Mouse (Mus musculus): Measurements from ENCODE around the gene Jag1. TPM values are rescaled to one million over a fixed set of nuclear protein-coding genes. Genes with fewer than 3 reads are reported as not detected.

Jag1 gene
- polyA plus RNA-seq, 1 experiment from 2014 or later = 21.2 TPM

- no peaks in the 10 kb centered on the region for H3K9me3 ChIP-seq
- H3K27me3 ChIP-seq (ENCODE audit: insufficient read depth, poor library complexity, severe bottlenecking) = no peaks in the 10 kb centered on the region; the same call in 1 of the 2 replicates
- H3K36me3 ChIP-seq = peaks cover 84% of the 10 kb centered on the region
- H3K4me3 ChIP-seq = no peak overlapping the region
- peaks cover 95% of the 10 kb centered on the region for H3K4me1 ChIP-seq (replicated peaks)
- 63% methylated on average over 7 of the region's 7 CpGs for WGBS
- peak overlapping the region; percentile 63 for H3K27ac ChIP-seq
- no peak for DNase-seq (ENCODE audit: low spot score)
These were observed 23.2 kb downstream of the Jag1 start for GRCm38 (mm10) chr2:137093298-137093630.

- DNase-seq (ENCODE audit: low spot score) = peak; percentile 21
- peaks cover 88% of the 10 kb centered on the region for H3K36me3 ChIP-seq
- peaks cover 95% of the 10 kb centered on the region for H3K4me1 ChIP-seq (replicated peaks)
- peak overlapping the region; percentile 63 for H3K27ac ChIP-seq
- no peaks in the 10 kb centered on the region for H3K9me3 ChIP-seq
- 40% methylated on average over 10 of the region's 10 CpGs for WGBS
- H3K27me3 ChIP-seq (ENCODE audit: insufficient read depth, poor library complexity, severe bottlenecking) = no peaks in the 10 kb centered on the region; the same call in 1 of the 2 replicates
- no peak overlapping the region for H3K4me3 ChIP-seq
These were observed 23.7 kb downstream of the Jag1 start for GRCm38 (mm10) chr2:137092523-137093297.

DNA sequence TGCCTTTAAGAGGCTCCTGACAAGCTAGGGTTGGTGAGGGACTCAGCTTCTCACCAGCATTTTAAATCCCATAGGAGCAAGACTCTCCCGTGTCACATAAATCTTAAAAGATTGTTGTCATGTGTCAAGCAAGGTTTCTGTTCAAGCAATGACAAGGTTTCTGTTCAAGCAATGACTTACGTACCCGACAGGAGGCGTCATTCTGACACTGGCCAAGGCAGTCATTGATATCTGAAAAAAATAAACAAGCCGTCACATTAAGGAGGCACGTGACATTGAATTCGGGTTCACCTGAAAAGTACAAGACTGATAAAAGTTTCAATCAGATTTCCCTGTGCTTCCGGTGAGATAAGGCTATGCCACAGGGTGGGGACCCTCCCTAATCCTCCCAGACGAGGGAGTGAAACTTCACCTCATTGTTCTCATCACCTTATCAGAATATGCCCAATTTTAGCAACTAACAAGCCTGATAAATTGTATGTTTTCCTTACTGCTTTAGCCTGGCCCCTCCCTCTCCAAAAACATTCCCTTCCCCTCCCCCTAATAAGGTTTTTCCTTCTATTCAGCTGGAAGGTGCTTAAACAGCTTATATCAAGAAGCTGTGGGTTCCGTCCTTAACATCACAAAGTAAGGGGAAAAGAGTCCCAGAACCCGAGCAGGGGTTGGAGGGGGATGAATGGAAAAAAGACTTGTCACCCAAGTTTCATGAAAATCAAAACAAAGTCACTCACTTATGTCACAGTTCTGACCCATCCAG lies 24.5 kb downstream of the Jag1 start:
- 74% methylated on average over 11 of the region's 11 CpGs for WGBS
- Histone ChIP-seq H3K27ac (peak overlapping the region; percentile 59), H3K36me3 (peaks cover 95% of the 10 kb centered on the region), H3K4me3 (no peak overlapping the region), H3K4me1 (replicated peaks) (peaks cover 95% of the 10 kb centered on the region), H3K9me3 (no peaks in the 10 kb centered on the region), H3K27me3 (ENCODE audit: insufficient read depth, poor library complexity, severe bottlenecking) (no peaks in the 10 kb centered on the region; the same call in 1 of the 2 replicates)
- DNase-seq (ENCODE audit: low spot score) = no peak

DNA sequence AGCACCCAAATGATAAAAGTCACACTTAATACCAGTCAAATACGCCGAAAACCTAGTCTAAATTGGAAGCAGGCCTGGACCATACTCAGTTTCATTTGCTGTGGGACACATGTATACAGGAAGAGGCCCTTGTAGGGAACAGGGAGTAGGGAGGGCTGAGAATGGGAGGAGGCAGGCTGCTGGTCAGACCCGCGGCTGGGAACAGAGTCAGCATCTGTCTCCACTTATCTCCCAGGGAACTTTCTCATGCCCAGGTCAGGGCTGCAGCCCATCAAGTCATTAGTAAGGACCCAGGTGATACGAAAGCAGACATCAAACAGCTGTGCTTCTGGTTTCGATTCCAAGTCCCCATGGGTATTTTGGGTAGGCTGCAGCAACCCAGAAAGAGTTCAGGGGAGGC lies 28.7 kb downstream of the Jag1 start:
- H3K36me3 ChIP-seq = peaks cover 99% of the 10 kb centered on the region
- WGBS = 67% methylated on average over 6 of the region's 6 CpGs
- no peaks in the 10 kb centered on the region for H3K9me3 ChIP-seq

GRCm38 (mm10) chr2:137086621-137087395 lies 29.6 kb downstream of the Jag1 start:
- DNase-seq (ENCODE audit: low spot score) = no peak
- Histone ChIP-seq H3K4me1 (replicated peaks) (peaks cover 65% of the 10 kb centered on the region), H3K36me3 (peaks cover 94% of the 10 kb centered on the region), H3K9me3 (no peaks in the 10 kb centered on the region), H3K4me3 (no peak overlapping the region), H3K27me3 (ENCODE audit: insufficient read depth, poor library complexity, severe bottlenecking) (no peaks in the 10 kb centered on the region; the same call in 1 of the 2 replicates), H3K27ac (peak overlapping the region; percentile 72)
- WGBS = 60% methylated on average over 14 of the region's 14 CpGs

More for the DNA sequence above, 28.7 kb downstream of the Jag1 start:
- Histone ChIP-seq H3K27me3 (ENCODE audit: insufficient read depth, poor library complexity, severe bottlenecking) (no peaks in the 10 kb centered on the region; the same call in 1 of the 2 replicates), H3K27ac (no peak overlapping the region), H3K4me1 (replicated peaks) (peaks cover 74% of the 10 kb centered on the region), H3K4me3 (no peak overlapping the region)
- DNase-seq (ENCODE audit: low spot score) = peak; percentile 57

DNA sequence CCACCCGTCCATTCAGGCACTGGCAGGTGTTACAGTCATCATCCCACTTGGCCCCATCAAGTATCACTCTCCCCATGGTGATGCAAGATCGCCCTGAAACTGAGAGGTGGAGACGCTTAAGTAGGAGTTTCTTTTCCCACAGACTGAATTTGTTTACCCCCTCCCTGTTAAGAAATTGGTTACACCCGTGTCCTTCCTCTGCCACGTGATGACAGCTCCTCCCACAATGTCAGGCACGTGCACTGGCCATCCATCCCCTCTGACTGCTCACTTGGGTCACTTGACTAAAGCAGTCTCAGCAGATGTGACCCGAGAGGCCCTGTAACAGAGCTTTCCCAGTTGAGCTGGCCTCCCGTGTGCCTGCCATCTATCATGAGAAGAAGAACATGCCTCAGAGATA lies 31.2 kb downstream of the Jag1 start:
- Histone ChIP-seq H3K9me3 (no peaks in the 10 kb centered on the region), H3K4me1 (replicated peaks) (peaks cover 59% of the 10 kb centered on the region), H3K36me3 (peaks cover 91% of the 10 kb centered on the region), H3K27me3 (ENCODE audit: insufficient read depth, poor library complexity, severe bottlenecking) (no peaks in the 10 kb centered on the region), H3K27ac (peak overlapping the region; percentile 54; the same call in 1 of the 2 replicates), H3K4me3 (no peak overlapping the region)
- 71% methylated on average over 8 of the region's 8 CpGs for WGBS
- no peak for DNase-seq (ENCODE audit: low spot score)

GRCm38 (mm10) chr2:137082896-137083620 lies 33.4 kb downstream of the Jag1 start:
- Histone ChIP-seq H3K4me1 (replicated peaks) (peaks cover 64% of the 10 kb centered on the region), H3K27ac (no peak overlapping the region), H3K36me3 (peaks cover 69% of the 10 kb centered on the region), H3K9me3 (no peaks in the 10 kb centered on the region), H3K27me3 (ENCODE audit: insufficient read depth, poor library complexity, severe bottlenecking) (no peaks in the 10 kb centered on the region), H3K4me3 (no peak overlapping the region)
- 90% methylated on average over 24 of the region's 24 CpGs for WGBS
- DNase-seq (ENCODE audit: low spot score) = no peak

GRCm38 (mm10) chr2:137081001-137081400 lies 35.4 kb downstream of the Jag1 start:
- Histone ChIP-seq H3K4me3 (no peak overlapping the region), H3K27me3 (ENCODE audit: insufficient read depth, poor library complexity, severe bottlenecking) (no peaks in the 10 kb centered on the region), H3K27ac (peak overlapping the region; percentile 18; the same call in 1 of the 2 replicates), H3K4me1 (replicated peaks) (peaks cover 53% of the 10 kb centered on the region), H3K36me3 (peaks cover 49% of the 10 kb centered on the region), H3K9me3 (no peaks in the 10 kb centered on the region)
- 83% methylated on average over 7 of the region's 7 CpGs for WGBS
- no peak for DNase-seq (ENCODE audit: low spot score)

- Histone ChIP-seq H3K27me3 (ENCODE audit: insufficient read depth, poor library complexity, severe bottlenecking) (no peaks in the 10 kb centered on the region), H3K9me3 (no peaks in the 10 kb centered on the region), H3K4me3 (no peak overlapping the region), H3K36me3 (peaks cover 44% of the 10 kb centered on the region), H3K27ac (peak overlapping the region; percentile 18; the same call in 1 of the 2 replicates), H3K4me1 (replicated peaks) (peaks cover 52% of the 10 kb centered on the region)
- no peak for DNase-seq (ENCODE audit: low spot score)
- WGBS = 87% methylated on average over 6 of the region's 6 CpGs
These were observed 36.0 kb downstream of the Jag1 start for GRCm38 (mm10) chr2:137080468-137080867.

DNA sequence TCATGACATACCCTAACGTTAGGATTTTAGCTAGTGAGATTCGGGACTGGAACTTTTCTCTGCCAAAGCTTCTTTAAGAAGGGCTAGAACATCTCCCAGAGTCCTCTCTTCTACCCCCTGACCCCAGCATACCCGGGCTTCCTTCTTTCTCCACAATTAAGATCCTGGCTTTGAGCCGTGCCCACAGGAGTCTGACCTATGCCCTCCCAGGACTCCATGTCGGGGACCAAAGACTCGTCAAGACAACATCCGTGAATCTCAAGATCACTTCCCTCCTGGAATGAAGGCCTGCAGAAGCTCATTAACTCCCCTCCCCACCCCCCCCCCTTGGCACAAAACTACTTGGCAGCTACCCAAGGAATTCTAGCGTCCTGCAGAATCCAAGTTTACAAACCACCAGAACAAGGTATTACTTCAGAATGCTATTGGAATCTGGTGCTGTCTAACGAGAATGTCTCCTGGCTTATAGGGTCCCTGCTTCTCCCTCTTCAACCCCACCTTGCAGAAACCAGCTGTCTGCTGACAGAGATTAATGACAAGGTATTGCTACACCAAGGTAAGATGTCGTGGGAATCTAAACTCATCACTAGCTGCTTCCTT lies 36.6 kb downstream of the Jag1 start:
- WGBS = 29% methylated on average over 10 of the region's 10 CpGs
- H3K4me1 ChIP-seq (replicated peaks) = peaks cover 56% of the 10 kb centered on the region
- no peaks in the 10 kb centered on the region for H3K27me3 ChIP-seq (ENCODE audit: insufficient read depth, poor library complexity, severe bottlenecking)
- no peaks in the 10 kb centered on the region for H3K9me3 ChIP-seq
- peaks cover 38% of the 10 kb centered on the region for H3K36me3 ChIP-seq
- H3K4me3 ChIP-seq = no peak overlapping the region
- H3K27ac ChIP-seq = peak overlapping the region; percentile 29
- peak; percentile 27 for DNase-seq (ENCODE audit: low spot score)

- H3K27ac ChIP-seq = no peak overlapping the region
- H3K27me3 ChIP-seq (ENCODE audit: insufficient read depth, poor library complexity, severe bottlenecking) = no peaks in the 10 kb centered on the region
- H3K36me3 ChIP-seq = peaks cover 27% of the 10 kb centered on the region
- WGBS = 65% methylated on average over 4 of the region's 4 CpGs
- peaks cover 66% of the 10 kb centered on the region for H3K4me1 ChIP-seq (replicated peaks)
- H3K9me3 ChIP-seq = no peaks in the 10 kb centered on the region
- H3K4me3 ChIP-seq = no peak overlapping the region
- DNase-seq (ENCODE audit: low spot score) = peak; percentile 1
These were observed 37.7 kb downstream of the Jag1 start for GRCm38 (mm10) chr2:137078771-137079170.

GRCm38 (mm10) chr2:137074313-137074620 lies 42.2 kb downstream of the Jag1 start:
- Histone ChIP-seq H3K27me3 (ENCODE audit: insufficient read depth, poor library complexity, severe bottlenecking) (no peaks in the 10 kb centered on the region), H3K9me3 (no peaks in the 10 kb centered on the region), H3K36me3 (no peaks in the 10 kb centered on the region), H3K4me3 (0 out of 2 replicates have a peak overlapping the region, but pooled peaks have one; percentile 13), H3K27ac (peak overlapping the region; percentile 83), H3K4me1 (replicated peaks) (peaks cover 63% of the 10 kb centered on the region)
- WGBS = 4% methylated on average over 2 of the region's 2 CpGs
- peak; percentile 44 for DNase-seq (ENCODE audit: low spot score)
